Mouse (Mus musculus) liver, embryonic 18 days (tissue): Measurements from ENCODE around the gene Nlrp3. TPM values are rescaled to one million over a fixed set of nuclear protein-coding genes. Genes with fewer than 3 reads are reported as not detected.

ENCODE experiments used
- polyA plus RNA-seq: library from polyadenylated mRNA; depleted of rRNA; stranded (reverse); fragments of >200 nt; gene quantifications from 2 replicates; pipeline ENCODE4 v1.2.3, GENCODE M21; 2012; rRNA removed

Nlrp3 gene
- 0.89 and 1.00 TPM in 2 replicates for polyA plus RNA-seq

GRCm38 (mm10) chr11:59541324-59541723 lies at the start of gene Nlrp3:
Gene Nlrp3 (plus strand): TSS chr11:59541568.

GRCm38 (mm10) chr11:59526472-59527080 lies 14.8 kb upstream of the Nlrp3 start, which contains the start of gene Zkscan17:
Gene Zkscan17 (minus strand): TSS chr11:59526751.

GRCm38 (mm10) chr11:59576135-59576534 lies 34.8 kb downstream of the Nlrp3 start, which contains the start of gene Olfr222:
Gene Olfr222 (minus strand): TSS chr11:59576235.

GRCm38 (mm10) chr11:59593189-59593588 lies 51.8 kb downstream of the Nlrp3 start, which contains the start of gene Olfr223:
Gene Olfr223 (minus strand): TSS chr11:59593289.

Other genes starting within 250 kb of the Nlrp3 start
- 0.23 and 0.26 TPM in 2 replicates for gene Wnt9a, start 234.6 kb upstream of the Nlrp3 start, polyA plus RNA-seq
- not detected in 2 replicates for gene Prss38, start 165.9 kb upstream of the Nlrp3 start, polyA plus RNA-seq
- gene Jmjd4, start 91.5 kb upstream of the Nlrp3 start, polyA plus RNA-seq = 2.3 and 2.5 TPM in 2 replicates
- gene Snap47, start 90.4 kb upstream of the Nlrp3 start, polyA plus RNA-seq = 19.8 and 21.5 TPM in 2 replicates
- 1.1 and 1.2 TPM in 2 replicates for gene Zfp867, start 69.1 kb upstream of the Nlrp3 start, polyA plus RNA-seq
- gene Zkscan17, start 14.8 kb upstream of the Nlrp3 start, polyA plus RNA-seq = 2.7 and 3.4 TPM in 2 replicates
- not detected in 2 replicates for gene Olfr222, start 34.7 kb downstream of the Nlrp3 start, polyA plus RNA-seq
- not detected in 2 replicates for gene Olfr223, start 51.7 kb downstream of the Nlrp3 start, polyA plus RNA-seq
- gene Mprip, start 119.7 kb downstream of the Nlrp3 start, polyA plus RNA-seq = 24.0 and 25.8 TPM in 2 replicates
- 2.6 and 2.9 TPM in 2 replicates for gene Pld6, start 246.1 kb downstream of the Nlrp3 start, polyA plus RNA-seq